Mouse (Mus musculus) heart, postnatal 36 days (tissue): ENCODE results near the gene Umodl1. TPM values are rescaled to one million over a fixed set of nuclear protein-coding genes. Genes with fewer than 3 reads are reported as not detected.

Source experiments
- DNase-seq, 2 experiments: peaks; one replicate each; pipeline ENCODE4 v3.0.0; 2021 to 2022
- intact Hi-C: fragments of 180-260 bp; cut with DNase I; formaldehyde crosslinking; loops from one replicate; pipeline ENCODE4 v1.15.1; 2025
- total RNA-seq, 2 experiments: library from RNA; stranded (reverse); gene quantifications; 2 replicates each; pipeline ENCODE4 v1.2.3; 2021

Gene Umodl1
- total RNA-seq = not detected

DNA sequence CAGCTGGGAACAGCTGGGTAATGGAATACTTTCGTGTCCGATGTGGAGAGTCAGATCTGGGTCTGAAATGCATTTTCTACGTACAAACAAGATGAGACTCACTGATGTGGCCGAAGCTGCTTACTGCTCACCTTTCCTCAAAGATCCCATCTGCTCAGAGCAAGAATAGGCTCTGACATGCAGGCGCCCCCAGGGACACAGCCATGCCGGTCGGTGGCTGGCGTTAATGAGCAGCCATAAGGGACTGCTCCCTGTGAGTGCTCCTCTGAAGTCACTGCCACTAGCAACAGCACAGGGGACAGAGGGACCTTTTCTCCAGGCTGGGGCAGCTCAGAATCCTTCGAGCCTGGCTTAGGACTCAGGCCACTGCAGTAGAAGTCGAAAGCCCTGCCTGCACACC is at the start of gene Umodl1:
Umodl1 (plus strand) TSS at position 301 of the 400 bp plus-strand sequence.
- intact Hi-C loops = no loop called here
- DNase-seq = no peak

DNA sequence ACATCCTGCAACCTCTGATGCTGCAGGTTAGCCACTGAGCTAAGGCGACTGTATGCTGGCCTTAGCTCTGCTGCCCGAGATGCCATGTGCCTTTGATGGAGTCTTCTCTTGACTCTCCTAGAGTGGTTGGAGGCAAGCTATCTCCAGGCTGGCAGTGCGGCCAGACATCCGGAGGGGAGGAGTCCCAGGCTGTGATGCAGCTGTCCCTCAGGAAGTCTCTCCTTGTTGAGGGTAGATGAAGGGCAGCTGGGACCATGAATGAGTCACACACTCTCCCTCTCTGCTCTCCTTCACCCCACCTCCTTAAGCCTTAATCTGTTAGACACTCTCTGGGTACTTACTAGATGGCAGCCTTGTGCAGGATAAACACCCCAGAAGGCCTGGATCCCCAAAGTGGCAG is 46.9 kb upstream of the Umodl1 start:
- intact Hi-C loops = no loop called here

DNA sequence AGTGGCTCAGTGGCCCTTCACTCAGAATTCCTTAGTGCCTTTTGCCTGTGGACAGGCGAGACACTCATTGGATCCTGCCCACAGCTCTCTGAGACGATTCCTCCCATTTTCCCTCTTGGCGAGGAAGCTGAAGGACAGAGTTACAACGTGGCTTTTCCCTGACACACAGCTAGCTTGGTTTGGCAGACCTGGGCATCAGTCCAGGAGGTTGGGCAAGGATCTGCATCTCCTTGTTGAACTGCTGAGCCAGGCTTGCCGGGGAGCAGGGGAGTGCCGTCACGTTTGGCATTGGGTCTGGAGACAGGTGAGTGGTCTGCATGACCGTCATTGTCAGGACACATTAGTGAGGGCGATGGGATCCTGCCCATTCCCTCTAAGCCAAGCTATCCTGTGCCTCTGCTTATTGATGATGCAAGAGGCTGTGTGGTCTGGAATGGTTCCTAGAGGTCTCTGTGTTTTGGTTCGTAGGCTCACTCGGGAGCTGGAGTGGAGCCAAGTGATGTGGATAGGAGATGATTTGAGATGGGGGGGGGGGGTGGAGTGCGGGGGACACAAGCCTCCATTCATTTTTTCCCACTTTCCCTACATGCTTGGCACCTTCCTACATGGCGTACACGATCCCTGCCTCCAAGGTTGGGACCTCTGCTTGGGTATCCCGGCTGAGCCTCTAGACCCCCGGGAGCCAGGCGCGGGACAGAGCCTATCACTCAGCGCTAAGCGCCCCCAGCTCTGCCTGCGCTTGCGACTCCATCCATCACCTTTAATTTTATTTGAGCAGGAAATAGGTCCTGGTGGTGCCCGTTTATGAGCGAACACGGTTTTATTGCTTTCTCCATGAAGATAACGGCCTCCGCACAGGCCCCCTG is 43.3 kb upstream of the Umodl1 start:
- intact Hi-C loops = no loop called here
- DNase-seq = no peak

More for the DNA sequence above, 46.9 kb upstream of the Umodl1 start:
- no peak for DNase-seq

DNA sequence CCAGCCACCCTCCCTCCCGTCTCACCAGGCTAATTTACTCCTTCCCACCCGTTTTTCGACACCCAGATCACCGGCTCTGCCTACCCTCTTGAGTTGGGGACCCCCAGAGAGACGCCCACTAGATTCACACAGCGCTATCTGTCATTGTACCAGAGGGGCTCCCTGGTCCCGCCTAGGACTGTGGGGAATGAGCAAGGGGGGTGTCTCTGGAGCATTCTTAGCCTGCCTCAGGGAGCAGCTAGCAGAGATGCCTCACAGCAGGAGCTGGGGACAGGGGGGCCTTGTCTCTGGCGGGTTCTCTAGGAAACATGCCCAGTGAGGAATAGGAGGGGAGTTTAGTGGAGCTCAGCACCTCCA is 42.7 kb upstream of the Umodl1 start:
- intact Hi-C loops = no loop called here
- no peak for DNase-seq

DNA sequence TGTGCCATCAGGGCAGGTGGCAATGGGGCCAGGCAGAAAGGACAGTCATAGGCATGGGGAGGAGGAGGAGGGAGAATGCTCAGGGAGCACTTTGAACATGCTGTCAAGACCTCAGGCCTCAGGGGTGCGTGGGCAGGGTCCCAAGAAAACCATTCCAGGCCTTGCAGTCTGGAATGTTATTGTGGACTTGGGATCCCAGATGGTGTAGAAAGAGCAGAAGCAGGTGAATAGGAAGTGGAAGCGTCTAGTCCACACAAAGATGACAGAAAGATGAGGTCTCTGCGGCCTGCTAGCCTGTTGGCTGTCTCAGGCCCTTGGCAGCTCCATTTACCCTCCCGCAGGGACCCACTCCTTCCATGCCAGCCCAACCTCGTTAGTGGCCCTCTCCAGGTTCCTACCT is 41.9 kb upstream of the Umodl1 start:
- no peak for DNase-seq
- intact Hi-C loops = no loop called here

DNA sequence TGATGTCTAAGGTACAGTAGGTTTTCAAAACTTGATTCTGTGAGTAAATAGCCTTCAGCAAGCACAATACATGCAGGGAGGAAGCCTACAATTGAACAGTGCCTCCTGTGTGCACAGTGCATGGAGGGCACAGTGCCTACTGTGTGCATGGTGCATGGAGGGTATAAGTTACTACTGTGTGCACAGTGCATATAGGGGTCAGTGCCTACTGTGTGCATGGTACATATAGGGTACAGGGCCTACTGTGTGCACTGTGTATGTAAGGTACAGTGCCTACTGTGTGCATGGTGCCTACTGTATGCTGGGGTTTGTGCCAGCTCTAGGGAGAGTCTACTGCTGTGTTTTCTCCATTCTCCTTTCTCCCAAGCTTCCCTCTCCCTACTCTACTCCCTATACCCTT is 40.2 kb upstream of the Umodl1 start:
- intact Hi-C loops = no loop called here
- DNase-seq = no peak

DNA sequence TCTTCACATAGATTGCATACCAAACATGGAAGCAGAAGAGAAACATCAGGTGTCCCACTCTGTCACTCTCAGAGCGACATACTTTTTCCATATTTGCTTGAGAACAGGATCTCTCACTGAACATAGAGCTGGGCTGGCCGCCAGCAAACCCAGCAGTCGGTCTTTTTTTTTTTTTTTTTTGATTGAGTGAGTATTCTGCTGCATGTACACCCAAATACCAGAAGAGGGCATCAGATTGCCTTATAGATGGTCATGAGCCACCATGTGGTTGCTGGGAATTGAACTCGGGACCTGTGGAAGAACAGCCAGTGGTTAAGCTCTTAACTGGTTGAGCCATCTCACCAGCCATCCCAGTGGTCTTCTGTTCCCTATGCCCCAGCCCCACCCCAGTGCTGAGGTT is 30.9 kb upstream of the Umodl1 start:
- intact Hi-C loops = no loop called here
- no peak for DNase-seq

DNA sequence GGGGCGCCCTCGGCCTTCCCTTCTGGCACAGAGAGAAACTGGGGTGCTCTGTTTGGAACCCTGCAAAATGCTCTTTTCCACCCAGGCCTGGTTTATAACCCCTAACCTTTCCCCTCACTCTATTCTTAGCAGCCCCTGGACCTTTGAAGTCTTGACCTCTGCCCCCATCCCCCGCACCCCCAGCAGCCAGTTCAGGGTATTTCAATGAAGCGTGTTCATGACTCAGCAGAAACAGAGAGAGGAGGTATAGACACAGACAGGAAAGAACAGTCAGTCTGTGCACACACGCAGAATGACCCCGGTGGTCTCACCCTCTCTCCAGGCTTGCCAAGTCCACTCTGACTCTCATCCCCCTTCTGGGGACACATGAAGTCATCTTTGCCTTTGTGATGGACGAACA is 23.6 kb upstream of the Umodl1 start:
- DNase-seq = no peak
- intact Hi-C loops = no loop called here

DNA sequence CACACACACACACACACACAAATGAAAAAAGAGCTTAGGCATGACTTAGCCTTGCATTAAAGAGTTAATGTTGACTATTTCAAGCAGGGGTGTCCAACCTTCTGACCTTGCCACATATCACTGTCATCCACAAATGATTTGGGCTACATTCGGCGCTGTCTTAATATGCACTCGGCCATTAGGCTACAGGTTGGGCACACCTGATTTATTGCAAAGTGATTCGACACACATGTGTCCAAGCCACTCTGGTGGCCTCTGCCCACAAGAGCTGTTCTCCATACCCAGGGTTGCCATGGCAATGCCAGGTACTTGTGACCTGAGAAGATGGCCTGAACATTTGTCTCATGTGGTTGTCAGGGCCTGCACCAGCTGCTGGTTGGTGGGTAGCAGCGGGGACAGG is 21.6 kb upstream of the Umodl1 start:
- intact Hi-C loops = no loop called here
- no peak for DNase-seq

DNA sequence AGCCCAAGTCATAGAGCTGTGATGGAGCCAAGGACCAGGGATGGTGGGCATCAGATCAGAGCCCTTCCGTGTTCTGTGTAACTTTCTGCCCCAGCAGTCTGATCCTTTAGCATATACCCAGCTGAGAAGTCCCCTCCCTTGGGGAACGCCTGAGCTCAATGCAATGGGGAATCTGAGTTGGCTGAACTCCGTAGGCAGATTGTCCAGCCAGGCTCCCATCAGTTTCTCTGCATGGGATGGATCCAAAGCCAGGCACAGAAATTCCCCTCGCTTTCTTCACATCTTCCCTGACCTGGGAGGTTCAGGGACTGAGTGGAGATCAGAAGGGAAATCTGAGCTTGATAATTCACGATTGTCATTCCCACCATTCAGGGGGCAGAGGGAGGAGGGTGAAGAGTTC is 19.1 kb upstream of the Umodl1 start:
- DNase-seq = no peak

DNA sequence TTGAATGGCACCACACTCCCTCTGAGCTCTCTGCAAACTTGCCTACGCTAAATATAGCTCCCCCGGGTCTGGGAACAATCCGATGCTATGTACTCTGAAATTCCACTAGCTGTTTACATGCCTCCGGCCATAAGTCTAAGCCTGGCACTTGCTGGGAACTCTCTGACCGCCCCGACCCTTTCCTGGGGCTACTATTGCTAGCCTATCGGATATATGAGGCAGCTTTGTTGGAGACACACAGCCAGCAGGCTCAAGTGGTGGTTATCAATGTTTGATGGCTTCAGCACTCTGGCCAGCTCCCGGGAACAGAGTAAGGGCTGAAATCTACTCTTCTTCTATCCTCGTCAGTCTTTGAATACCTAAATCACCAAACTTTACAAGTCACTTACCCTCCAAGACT is 15.9 kb upstream of the Umodl1 start:
- DNase-seq = no peak
- intact Hi-C loops = no loop called here

More for the DNA sequence above, 19.1 kb upstream of the Umodl1 start:
- intact Hi-C loops = no loop called here

DNA sequence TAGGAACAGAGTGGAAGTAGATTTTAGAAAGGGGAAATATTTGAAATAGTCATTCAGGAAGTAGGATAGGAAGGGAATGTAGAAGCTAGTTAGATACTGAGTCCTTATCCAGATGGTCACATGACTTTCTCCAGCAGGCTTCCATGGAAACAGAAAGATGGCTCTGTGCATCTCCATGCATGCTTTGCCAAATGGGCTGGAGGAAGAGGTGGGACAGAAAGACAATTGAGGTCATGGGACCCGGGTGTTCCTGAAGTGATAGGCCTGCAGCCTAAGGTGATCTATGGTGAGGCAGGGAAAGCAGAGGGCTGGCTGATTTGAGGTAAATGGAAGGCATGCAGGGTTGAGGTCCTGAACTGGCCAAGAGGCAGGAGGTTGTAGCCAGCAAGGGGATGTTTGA is 6.1 kb upstream of the Umodl1 start:
- DNase-seq = no peak
- intact Hi-C loops = no loop called here

DNA sequence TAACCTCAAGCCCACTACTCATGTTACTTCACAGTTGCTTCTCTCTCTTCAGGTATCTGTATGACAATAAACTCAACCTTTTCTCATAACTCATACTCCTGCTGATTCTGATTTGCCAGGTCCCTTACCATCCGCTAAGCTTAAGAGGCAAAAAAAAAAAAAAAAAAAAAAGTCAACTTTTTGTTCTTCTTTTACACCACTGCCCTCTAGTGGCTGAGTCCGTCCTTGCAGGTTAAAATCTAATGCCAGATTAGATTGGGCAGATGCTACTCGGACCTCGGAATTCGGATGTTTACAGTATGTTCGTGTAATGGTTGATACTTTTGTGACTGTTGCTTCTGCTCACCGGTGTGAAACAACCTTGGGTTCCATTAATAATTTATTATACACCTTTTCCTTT is 3.7 kb upstream of the Umodl1 start:
- intact Hi-C loops = loop anchor here (1.0 kb wide), 3 partner anchors 106 to 204 kb away; no protein-coding TSS in a partner anchor
- peak; percentile 63 to 79 for DNase-seq

DNA sequence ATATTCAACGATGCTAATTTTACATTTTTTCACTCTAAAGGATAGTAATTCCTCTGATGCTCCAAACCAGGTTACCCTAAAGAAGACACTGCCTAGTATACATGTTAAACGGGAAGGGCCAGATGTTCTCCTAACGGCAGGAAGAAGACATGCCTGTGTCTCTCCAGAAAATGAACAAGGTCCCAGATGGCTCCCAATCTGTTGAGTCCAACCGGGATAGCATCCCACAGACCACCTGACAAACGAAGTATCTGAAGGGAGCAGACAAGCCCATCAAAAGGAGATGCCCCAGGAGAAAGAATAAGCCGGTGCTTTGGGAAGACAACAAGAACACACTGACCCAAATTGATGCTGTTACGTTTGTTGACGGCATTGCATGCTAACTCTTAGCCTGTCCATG is 2.8 kb upstream of the Umodl1 start:
- intact Hi-C loops = loop anchor here (1.0 kb wide), 2 partner anchors 134 to 205 kb away; no protein-coding TSS in a partner anchor

DNA sequence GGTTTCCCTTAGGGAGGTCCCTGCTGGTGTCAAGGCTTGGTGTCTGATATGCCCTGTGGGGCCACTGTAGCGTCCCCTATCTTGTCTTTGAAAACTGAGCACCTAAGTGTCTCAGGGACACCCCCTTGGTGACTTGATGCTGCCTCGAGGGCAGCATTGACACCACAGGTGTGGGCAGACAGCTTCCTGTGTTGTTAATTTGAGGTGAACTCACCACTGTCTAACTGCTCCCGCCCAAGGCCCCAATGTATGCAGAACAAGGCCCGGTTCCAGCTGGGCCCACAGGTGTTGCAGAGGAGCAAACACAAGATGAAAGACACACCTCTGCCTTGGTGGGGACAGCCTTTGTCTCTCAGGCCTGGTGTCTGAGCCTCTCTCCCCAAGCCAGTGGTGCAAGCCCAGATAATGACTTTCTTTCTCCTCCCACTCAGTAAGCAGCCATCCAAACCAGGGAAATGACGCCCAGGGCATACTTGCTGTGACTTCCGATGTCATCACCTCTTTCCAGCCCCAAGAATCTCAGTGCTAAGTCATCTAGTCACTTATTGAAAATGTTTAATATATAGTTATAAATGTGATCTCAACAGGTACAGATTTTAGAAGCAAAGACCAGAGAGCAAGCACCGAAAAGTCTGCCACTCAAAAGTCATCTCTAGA is 7.6 kb downstream of the Umodl1 start:
- intact Hi-C loops = no loop called here
- no peak for DNase-seq

More for the DNA sequence above, 2.8 kb upstream of the Umodl1 start:
- DNase-seq = no peak

DNA sequence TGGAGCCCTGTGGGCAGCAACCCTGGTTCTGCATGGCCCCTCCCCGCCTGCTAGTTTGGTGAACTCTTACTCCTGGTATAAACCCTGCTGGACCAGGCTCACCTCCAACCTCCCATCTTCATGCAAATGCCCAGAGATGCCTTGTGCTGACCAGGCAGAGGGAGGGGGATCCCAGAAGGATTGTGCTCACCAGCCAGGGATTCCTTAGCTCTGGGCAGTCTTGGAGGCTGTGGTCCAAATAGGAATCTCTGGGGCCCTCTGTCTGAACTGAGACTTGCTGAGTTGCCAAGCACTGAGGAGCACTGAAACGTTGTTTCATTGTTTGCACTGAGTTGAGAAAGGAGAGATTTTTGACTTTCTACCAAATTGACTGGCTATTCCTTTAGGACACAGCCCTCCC is 8.4 kb downstream of the Umodl1 start:
- DNase-seq = no peak
- intact Hi-C loops = no loop called here

DNA sequence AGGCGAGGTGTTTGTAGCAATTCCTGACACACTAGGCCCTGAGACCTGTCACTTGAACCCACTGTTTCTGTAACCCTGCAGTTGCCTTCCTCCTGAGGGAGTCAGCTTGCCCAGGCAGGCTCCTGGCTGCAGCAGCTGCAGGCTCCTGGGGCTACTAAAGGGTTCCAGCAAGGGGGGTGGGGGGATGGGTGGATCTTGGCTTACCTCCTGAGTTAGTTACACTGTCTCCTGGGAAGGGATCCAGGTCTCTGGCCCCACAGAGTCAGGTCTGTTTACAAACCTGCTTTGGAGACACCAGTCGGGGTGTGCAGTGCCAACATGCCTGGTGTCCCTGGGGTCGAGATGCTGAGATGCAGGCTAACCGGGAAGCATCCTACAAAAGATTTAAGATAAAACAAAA is 15.5 kb downstream of the Umodl1 start:
- DNase-seq = peak in 1 of 2 experiments; percentile 20
- intact Hi-C loops = no loop called here

DNA sequence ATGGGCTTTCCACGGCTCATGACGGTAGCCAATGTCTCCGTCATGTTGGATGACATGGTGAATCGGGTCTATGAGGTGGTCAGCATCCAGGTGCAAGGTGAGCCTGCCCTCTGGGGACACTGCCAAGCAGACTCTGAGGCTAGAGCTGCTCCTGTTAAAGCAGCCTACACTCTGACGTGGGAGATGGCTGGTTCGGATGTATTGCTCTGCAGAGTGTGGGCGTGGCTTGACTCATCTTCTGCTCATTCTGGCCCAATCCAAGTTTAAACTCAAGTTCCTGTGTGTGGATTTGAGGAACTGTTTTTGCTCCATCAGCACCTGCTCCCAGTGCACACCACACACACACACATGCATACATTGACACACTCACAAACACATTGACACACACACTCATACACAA is 17.4 kb downstream of the Umodl1 start:
- DNase-seq = no peak

DNA sequence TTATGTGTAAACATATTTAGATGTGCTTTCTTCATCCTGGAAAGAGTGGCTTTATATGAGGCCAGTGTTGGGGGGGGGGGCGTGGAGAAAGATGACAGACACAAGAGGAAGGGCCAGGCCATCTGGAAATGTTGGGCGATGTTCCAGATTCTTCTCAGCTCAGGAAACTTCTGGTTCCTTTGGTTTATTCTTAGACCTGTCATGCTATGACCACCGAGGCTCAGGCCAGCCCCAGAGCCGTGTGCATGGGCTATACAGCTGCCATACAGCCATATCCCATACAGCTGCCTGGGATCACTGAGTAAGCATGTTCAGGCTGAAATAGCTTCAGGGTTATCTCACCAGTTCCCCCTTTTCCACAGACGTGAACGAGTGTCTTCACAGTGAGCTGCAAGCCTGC is 18.9 kb downstream of the Umodl1 start:
- intact Hi-C loops = no loop called here

More for the DNA sequence above, 17.4 kb downstream of the Umodl1 start:
- intact Hi-C loops = no loop called here

DNA sequence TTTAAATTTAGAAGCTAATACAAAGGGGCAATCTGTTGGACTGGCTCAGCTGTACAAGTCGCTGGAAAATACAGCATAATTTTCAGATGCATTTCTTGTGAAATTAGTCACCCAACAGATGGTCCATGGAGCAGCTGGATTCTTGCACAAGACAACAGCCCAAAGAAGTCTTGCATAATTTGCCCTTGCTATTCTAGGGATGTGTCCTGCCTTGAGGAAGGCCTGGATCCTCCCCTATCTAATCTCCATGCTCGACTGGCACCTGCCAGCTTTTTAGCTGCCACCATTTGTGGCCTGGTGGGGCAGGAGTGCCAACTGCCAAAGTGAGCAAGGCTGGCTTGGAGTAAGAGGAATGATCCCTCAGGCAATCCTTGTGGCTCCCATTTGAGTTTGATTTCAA is 22.9 kb downstream of the Umodl1 start:
- peak in 1 of 2 experiments; percentile 11 for DNase-seq
- intact Hi-C loops = no loop called here

More for the DNA sequence above, 18.9 kb downstream of the Umodl1 start:
- DNase-seq = no peak

DNA sequence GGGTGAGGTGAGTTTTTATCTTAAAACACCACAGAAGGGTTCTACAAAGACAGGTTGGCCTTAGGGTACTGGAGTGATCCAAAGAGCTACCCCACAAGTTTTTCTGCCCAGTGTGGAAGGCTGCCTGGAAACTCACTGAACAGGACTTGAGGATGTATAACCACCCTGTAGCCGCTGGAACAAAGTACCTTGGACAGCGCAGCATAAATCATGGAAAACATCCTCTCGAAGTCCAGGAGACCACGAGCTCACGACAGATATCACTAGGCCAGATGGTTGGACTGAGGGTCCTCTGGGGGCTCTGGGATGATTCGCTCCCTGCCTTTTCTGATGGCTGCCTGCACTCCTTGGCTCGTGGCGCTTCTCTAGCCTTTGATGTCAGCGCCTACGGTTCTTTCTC is 24.1 kb downstream of the Umodl1 start:
- intact Hi-C loops = no loop called here

DNA sequence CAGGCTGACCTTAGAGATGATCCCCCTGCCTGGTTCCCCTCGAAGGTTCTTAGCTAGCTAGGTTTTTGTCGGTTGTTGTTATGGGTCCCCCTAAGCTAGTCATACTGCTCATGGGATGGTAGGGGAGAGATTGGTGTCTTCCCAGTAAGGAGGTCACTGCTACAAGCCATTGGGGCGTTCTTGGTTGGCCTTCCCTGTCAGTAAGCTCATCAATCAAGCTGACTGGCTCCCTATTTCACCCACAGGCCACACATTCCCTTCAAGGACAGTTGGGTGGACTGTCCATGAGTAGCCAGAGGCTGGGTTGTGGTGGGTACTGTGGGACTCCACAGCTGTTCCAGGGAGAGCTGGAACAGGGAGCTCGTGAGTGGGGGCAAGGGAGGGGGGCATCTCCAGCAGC is 29.1 kb downstream of the Umodl1 start:
- intact Hi-C loops = no loop called here
- DNase-seq = no peak

More for the DNA sequence above, 24.1 kb downstream of the Umodl1 start:
- DNase-seq = no peak
